Mouse (Mus musculus): ENCODE results near the gene Taar7a.

The Taar7a gene

DNA sequence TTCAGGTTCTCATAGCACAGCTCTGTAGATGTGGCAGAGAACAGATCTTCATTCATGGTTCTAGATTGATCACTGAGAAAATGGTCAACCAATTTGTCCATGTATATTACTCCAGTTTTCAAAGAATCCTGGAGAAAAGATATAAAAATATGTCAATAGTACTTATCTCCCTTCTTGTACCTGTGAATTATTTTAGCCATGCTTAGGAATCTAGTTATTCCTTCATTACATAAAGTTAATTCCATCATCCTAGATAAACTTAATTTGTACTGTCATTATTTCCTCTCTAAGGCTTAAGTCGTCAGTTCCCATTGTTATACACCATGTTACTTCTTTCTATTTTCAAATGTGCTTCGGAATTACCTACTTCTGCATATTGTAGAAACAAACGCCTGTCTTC, at the start of gene Taar7a:
Gene Taar7a, minus strand, starts transcription at position 101 of the 400 bp plus-strand sequence.
- DNase-seq (ENCODE audit: low spot score) = no peak

DNA sequence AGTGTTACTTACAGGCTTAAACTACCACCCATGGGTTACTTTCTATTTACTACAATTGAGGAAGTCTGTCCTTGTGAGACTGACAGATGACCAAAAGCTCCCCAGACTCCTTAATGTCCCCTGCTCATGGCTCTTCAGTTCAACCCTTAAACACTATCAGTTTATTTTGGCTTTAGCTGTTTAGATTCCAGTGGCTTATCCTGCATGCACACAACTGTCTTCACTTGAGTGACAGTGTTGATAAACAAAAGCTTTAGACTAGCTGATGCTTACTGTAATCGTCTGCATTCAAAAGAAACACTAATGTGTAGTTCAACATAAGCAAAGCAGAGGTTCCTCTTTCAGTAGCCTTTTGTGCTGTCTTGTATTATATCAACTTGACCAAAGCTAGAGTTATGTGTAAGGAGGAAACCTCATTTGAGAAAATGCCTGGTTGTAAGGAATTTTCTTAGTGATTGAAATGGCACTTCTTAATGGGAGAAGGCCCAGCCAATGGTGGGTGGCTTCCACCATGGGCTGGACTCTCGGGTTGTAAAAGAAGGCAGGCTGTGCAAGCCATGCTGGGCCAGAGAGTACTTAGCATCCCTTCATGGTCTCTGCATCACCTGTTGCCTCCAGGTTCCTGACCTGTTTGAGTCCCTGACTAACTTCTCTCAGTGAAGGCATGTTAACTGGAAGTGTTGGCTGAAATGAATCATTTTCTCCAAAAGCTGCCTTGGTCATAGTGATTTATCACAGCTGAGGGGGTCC, 47.0 kb upstream of the Taar7a start:
- no peak for DNase-seq (ENCODE audit: low spot score)

DNA sequence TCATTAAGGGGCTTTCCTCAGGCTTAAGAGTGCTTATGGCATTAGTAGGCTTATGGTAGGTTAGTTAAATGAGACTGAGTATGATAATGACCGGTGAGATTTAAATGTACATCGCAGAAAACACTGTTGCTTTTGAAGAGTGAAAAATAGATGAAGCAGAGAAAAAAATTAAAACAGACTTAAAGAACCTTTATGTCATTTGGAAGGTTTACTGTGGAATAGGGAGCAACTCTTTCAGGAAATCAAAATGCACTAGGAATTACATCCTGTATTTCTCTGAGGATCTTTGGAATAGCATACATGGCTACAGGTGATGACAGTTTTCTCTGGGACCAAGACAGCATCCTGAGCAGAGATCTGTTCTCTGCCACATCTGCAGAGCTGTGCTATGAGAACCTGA, 44.0 kb upstream of the Taar7a start, which contains the start of gene Taar7e:
Gene Taar7e, plus strand, starts transcription at position 301 of the 400 bp plus-strand sequence.
- no peak for DNase-seq (ENCODE audit: low spot score)

DNA sequence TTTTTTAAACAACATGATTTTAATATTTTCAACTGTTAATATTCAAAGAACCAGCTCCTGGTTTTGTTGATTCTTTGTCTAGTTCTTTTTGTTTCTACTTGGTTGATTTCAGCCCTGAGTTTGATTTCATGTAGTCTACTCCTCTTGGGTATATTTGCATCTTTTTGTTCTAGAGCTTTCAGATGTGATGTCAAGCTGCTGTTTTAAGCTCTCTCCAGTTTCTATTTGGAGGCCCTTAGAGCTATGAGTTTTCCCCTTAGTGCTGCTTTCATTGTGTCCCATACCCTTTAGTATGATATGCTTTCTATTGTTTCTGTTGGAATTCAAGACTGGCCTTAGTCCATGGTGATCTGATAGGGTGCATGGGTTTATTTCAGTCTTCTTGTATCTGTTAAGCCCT, 38.1 kb upstream of the Taar7a start:
- no peak for DNase-seq (ENCODE audit: low spot score)

DNA sequence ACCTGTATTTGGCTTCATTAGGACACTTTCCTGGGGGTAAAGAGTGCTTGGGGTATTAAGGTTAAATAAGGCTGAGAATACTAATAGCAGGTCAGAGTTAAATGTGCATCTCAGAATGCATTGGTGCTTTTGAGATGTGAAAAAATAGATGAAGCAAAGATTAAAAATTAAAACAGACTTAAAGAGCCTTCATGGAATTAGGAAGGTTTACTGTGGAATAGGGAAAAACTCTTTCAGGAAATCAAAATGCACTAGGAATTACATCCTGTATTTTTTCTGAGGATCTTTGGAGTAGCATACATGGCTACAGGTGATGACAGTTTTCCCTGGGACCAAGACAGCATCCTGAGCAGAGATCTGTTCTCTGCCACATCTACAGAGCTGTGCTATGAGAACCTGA, 33.6 kb upstream of the Taar7a start, which contains the start of gene Taar7d:
Gene Taar7d, plus strand, starts transcription at position 301 of the 400 bp plus-strand sequence.
- DNase-seq (ENCODE audit: low spot score) = no peak

DNA sequence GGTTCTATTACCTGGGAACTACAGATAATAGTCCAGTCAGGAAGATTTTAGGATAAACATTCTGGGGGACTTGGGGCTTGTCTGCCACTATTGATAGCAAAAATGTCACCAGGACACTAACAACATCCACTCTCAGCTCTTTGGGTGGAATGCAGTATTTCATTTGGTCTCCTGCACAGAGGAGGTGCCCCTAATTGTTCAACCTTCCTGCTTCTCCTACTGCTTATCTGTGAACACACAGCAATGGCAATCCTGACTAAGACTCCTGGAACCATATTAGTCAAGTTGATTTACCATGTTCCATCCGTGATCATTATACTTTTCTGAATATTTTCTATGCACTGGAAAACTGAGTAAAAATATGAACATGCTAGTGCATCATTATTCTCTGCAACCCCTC, 14.9 kb upstream of the Taar7a start:
- DNase-seq (ENCODE audit: low spot score) = no peak

DNA sequence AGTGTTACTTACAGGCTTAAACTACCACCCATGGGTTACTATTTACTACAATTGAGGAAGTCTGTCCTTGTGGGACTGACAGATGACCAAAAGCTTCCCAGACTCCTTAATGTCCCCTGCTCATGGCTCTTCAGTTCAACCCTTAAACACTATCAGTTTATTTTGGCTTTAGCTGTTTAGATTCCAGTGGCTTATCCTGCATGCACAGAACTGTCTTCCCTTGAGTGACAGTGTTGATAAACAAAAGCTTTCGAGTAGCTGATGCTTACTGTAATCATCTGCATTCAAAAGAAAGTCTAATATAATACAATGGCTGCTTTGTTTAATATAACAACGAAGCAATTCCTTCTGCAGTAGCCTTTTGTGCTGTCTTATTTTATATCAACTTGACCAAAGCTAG, 13.8 kb upstream of the Taar7a start:
- no peak for DNase-seq (ENCODE audit: low spot score)

DNA sequence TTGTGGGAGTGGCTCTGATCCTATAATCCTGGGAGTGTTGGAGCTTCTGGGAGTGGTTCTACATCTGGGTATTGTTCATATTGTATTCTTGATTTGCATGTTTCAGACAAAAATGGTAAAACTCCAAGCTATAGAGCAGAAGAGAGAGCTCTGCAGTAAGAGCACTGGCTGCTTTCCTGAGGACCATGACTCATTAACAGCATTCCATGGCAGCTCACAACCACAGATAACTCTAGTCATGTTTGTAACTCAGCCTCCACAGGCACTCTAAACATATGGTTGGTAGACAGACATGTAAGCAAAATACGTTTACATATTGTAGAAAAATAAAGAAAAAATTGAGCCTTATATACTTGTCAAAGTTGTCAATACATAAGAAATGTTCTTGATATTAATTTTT, 13.2 kb upstream of the Taar7a start:
- DNase-seq (ENCODE audit: low spot score) = no peak

DNA sequence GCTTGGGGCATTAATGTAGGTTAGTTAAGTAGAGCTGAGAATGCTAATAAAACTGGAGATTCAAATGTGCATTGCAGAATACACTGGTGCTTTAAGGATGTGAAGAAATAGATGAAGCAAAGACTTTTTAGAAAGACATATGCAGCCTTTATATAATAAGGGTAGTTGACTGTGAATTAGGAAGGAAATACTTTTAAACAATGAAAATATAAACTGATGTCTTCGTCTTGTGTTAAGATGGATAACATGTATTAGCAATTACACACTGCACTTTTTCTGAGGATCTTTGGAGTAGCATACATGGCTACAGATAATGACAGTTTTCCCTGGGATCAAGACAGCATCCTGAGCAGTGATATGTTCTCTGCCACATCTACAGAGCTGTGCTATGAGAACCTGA, 6.4 kb upstream of the Taar7a start, which contains the start of gene Taar7b:
Gene Taar7b, plus strand, starts transcription at position 301 of the 400 bp plus-strand sequence.
- no peak for DNase-seq (ENCODE audit: low spot score)

DNA sequence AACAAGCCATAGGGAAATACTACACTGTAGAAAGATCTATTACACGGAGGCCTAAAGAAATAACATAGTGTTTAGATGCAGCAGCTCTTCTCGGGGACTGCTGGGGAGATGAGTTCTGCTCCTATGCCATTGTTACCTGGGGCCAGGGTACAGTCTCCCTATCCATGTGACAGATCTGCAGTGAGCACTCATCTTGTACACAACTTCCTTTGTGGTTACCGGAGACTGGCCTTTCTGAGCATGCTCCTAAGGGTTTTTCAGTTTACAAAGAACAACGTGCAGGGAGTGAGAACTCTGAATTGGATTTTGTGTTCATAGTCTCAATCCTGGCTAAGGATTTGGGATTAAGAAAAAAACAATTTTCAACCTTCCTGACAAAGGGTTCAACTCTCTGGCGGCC, 6.9 kb downstream of the Taar7a start:
- DNase-seq (ENCODE audit: low spot score) = no peak

DNA sequence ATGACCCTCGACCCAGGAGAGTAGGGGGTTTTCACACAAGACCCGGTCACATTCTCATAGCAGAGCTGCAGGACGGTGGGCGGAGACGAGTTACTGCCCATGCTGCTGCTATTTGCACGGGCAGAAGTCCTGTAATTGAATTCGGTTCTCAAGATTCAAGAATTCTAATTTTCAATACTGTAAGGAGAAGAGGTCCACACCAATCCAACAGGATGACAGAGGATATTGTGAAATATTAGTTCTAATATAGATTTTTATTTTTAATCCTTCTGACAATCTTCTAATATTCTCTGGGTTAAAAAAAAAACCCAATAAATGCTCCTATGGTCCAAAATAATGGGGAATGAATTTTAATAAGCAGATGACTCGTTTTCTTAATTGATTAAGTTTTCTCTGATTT, 7.7 kb downstream of the Taar7a start, which contains the start of gene Taar6:
Gene Taar6, minus strand, starts transcription at position 101 of the 400 bp plus-strand sequence.
- DNase-seq (ENCODE audit: low spot score) = no peak

DNA sequence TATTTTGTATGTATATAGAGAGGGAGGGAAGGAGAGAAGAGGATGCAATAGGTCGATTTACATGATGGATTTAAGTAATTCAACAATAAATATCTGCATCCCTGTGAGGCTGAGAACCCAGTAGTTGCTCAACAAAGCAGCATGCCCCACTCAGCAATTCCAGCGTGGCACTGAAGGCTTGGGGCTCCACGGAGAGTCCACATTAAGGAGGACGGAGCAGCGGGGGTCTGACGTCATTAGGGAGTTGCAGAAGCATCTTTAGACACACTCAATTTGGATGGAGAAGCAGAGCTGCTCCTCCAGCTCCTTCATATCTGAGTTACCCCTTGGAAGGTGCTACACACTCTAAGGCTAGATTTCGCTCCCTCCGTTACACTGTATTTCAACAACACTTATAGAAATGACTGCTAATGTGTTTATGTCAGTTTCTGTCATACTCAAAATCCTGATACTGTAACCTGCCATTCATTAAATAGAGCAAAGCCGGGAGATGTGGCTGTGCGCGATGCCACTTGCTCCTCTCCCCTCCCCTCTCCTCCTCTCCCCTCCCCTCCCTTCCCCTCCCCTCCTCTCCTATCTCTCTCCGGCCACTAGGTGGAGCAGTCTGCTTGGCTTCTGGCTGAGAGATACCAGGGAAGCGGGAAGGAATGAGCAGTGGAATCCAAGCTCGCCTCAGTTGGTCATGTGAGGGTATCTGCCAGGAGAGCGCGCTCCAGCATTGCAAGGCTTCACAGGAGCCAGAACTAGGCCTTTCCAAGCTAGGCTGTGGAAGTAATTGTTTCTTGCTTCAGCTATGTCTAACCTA, 14.2 kb downstream of the Taar7a start:
- DNase-seq (ENCODE audit: low spot score) = peak; percentile 9

DNA sequence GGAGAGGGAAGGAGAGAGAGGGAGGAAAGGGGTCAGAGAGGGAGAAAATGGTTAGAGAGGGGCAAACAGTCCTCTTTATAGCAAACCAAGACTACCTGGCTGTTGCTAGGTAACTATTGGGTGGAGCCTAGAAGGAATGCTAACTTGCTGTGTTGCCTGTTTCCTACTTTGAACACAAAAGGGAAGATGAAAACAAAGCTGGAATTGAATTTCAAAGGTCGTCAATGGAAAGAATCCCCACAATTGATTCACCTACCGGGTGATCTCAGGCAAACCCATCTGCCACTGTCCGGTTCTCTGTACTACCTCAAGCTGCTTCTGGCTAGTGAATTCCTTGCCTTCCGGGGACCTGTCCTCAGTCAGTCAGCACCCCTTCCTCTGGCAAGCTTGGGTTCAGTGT, 15.3 kb downstream of the Taar7a start:
- DNase-seq (ENCODE audit: low spot score) = no peak

DNA sequence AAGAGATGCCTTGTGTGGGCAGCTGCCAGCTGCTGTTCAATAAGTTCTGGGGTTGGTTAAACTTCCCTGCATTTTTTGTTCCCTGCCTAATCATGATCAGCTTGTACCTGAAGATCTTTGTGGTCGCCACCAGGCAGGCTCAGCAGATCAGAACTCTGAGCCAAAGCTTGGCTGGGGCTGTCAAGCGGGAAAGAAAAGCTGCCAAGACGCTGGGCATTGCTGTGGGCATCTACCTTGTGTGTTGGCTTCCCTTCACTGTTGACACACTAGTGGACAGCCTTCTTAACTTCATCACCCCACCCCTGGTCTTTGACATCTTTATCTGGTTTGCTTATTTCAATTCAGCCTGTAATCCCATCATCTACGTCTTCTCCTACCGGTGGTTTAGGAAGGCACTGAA, 22.0 kb downstream of the Taar7a start:
- DNase-seq (ENCODE audit: low spot score) = no peak

DNA sequence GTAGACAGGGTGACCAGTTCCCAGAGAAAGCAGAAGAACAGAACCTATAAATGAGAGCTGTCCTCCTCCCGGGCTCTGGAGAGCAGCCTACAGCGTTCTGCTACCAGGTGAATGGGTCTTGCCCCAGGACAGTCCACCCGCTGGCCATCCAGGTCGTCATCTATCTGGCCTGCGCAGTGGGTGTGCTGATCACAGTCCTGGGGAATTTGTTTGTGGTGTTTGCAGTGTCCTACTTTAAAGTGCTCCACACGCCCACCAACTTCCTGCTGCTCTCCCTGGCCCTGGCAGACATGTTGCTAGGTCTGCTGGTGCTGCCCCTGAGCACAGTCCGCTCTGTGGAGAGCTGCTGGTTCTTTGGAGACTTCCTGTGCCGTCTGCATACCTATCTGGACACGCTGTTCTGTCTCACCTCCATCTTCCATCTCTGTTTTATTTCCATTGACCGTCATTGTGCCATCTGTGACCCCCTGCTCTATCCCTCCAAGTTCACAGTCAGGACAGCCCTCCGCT, 22.6 kb downstream of the Taar7a start, which contains the start of gene Taar5:
Gene Taar5, plus strand, starts transcription at position 51 of the 510 bp plus-strand sequence.
- DNase-seq (ENCODE audit: low spot score) = no peak

DNA sequence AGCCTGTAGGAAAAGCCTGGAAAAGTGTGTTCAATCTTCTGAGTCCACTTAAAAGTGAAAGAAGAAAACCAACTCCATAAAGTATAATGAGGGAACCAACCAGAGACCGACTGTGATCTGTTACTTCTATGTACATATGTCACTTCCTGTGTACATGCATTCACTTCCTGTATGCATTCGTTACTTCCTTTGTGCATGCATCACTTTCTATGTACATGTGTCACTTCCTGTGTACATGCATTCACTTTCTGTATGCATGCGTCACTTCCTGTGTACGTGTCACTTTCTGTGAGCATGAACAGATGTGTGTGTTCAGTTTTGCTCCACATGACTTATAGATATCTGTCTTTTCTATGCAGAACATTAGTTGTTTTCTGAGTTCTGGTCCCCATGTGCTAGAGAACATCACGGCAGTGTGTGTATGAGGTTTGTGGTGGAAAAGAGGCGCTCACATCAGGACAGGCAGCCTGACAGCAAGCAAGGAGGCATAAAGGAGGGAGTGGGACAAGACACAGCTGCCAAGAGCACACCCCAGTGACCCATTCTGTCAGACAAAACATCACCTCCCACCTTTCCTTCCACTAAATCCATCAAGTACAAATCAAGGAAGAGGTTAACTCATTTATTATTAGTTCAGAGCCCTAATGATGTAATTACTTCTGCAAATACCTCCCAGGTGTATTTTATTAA, 28.2 kb downstream of the Taar7a start:
- DNase-seq (ENCODE audit: low spot score) = no peak

DNA sequence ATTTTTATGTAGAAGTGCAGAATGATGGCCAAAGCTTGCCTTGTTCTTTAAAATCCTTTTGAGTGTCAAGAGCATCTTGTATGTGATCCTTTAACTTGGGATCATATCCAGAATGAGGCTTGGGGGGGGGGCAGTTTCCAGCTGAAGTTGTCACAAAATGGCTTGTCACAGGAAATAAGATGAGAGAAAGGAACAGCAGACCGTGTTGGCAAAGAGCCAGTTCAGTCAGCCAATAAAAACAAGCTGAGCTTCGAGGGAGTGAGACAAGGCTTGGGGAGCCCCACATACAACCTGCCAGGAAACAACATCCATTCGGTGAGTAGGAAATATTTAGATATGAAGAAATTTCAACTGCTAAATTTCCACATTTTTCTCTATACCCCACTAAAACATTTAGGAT, 29.8 kb downstream of the Taar7a start:
- DNase-seq (ENCODE audit: low spot score) = no peak

DNA sequence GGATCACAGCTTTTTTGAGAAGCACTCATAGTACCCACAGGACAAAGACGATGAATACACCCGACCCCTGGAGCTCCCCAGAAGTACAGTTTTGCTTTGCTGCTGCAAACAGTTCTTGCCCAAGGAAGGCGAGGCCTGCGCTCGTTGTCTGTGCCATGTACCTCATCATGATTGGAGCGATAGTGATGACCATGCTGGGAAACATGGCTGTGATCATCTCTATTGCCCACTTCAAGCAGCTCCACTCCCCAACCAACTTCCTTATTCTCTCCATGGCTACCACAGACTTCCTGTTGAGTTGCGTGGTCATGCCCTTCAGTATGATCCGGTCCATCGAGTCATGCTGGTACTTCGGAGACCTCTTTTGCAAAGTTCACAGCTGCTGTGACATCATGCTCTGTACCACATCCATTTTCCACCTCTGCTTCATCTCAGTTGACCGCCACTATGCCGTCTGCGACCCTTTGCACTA, 32.8 kb downstream of the Taar7a start, which contains the start of gene Taar4:
Gene Taar4, plus strand, starts transcription at position 51 of the 472 bp plus-strand sequence.
- DNase-seq (ENCODE audit: low spot score) = no peak

DNA sequence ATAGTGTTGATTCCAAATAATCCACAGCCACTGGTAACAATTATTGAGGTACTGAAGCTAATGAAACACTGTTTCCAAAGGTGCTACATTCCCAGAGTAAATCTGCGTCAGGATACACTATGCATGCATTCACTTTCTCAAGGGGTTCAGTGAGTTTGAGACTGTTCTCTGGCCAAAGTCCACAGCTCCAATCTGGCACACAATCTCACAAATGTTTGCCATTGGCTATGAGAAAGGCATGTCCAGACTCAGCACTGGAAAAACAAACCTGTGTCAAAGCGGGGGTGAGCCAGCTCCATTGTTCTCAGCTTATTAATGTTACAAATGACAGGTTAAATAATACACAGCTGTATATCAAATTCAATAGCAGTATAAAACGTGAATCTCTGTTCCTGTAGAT, 34.2 kb downstream of the Taar7a start:
- no peak for DNase-seq (ENCODE audit: low spot score)

DNA sequence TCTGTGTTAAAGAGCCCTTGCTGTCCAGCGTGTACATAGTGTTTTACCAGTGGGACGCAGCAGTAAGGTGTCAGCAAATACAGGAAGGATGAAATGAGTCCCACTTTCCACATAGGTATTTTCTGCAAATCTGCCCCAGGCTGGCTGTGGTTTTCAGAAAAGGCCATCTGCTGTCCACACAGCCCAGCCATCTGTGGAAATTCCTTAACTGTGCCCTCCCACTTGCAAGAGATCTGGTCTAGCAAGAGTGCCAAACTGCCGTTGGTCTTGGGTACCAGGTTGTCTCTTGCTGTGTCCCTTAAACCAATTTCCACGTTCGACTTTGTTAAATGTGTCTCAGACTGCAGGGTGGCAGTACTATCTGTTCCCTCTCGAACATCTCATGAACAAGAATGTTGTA, 41.6 kb downstream of the Taar7a start:
- DNase-seq (ENCODE audit: low spot score) = no peak

DNA sequence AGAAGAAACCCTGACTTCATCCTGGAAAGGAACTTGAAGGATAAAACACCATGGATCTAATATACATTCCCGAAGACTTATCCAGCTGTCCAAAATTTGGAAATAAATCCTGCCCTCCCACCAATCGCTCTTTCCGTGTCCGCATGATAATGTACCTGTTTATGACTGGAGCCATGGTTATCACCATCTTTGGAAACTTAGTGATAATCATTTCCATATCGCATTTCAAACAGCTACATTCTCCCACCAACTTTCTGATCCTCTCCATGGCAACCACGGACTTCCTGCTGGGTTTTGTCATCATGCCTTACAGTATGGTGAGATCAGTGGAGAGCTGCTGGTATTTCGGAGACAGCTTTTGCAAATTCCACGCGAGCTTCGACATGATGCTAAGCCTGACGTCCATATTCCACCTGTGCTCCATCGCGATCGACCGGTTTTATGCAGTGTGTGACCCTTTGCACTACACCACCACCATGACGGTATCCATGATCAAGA, 43.7 kb downstream of the Taar7a start, which contains the start of gene Taar3:
Gene Taar3, plus strand, starts transcription at position 51 of the 498 bp plus-strand sequence.
- DNase-seq (ENCODE audit: low spot score) = no peak

DNA sequence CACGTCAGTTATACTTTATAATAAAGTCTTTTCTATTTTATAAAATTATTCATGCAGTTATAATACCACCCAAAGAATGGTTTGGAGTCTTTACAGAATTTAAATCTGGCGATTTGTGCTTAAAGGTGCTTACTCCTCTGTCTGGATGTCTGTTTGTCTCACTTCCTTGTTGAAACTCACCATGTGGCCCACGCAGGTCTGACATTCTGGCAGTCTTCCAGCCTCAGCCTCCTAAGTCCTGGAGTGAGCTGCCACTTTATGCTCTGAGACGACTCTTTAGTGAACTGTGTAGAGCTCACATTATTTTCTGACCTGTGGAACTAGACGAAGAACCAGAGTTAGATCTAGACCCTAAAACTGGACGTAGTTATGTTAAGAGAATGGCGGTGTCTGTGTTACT, 45.3 kb downstream of the Taar7a start:
- DNase-seq (ENCODE audit: low spot score) = no peak

Measured in layer of hippocampus, adult 9-10 months (tissue).